Mouse (Mus musculus) liver, embryonic 13.5 days (tissue): ENCODE measurements around the gene Sorcs1. TPM values are rescaled to one million over a fixed set of nuclear protein-coding genes. Genes with fewer than 3 reads are reported as not detected.

Experiments
- ATAC-seq: fragments of 200-750 bp; cut with Nextera tagmentation; 2 replicates; pipeline ENCODE4 v1.8.0; 2017; ENCODE audit warnings: low read depth, mild to moderate bottlenecking, moderate number of reproducible peaks, moderate library complexity
- DNase-seq: peaks from one replicate; pipeline ENCODE4 v3.0.0; 2022
- H3K27ac ChIP-seq: fragments of 300-500 bp; sonication (generic); 2 replicates; pipeline ENCODE4 v1.5.1; 2015; ENCODE audit warnings: moderate library complexity, mild to moderate bottlenecking, inconsistent platforms
- H3K27me3 ChIP-seq: fragments of 300-500 bp; sonication (generic); 2 replicates; pipeline ENCODE4 v1.6.1; 2015; ENCODE audit warnings: mild to moderate bottlenecking, inconsistent platforms
- H3K36me3 ChIP-seq: fragments of 300-500 bp; sonication (generic); 2 replicates; pipeline ENCODE4 v1.6.1; 2015; ENCODE audit warnings: mild to moderate bottlenecking, inconsistent platforms
- H3K4me1 ChIP-seq: fragments of 300-500 bp; sonication (generic); replicated peaks from 2 replicates; pipeline ENCODE4 v1.6.1; 2015; ENCODE audit warnings: inconsistent platforms
- H3K4me2 ChIP-seq: fragments of 300-500 bp; sonication (generic); 2 replicates; pipeline ENCODE4 v1.6.1; 2015; ENCODE audit warnings: inconsistent platforms, mild to moderate bottlenecking, moderate library complexity
- H3K4me3 ChIP-seq: fragments of 300-500 bp; sonication (generic); replicated peaks from 2 replicates; pipeline ENCODE4 v1.5.1; 2015; ENCODE audit warnings: mild to moderate bottlenecking, inconsistent platforms
- H3K9ac ChIP-seq: fragments of 300-500 bp; sonication (generic); 2 replicates; pipeline ENCODE4 v1.6.1; 2015; ENCODE audit warnings: mild to moderate bottlenecking, inconsistent platforms
- H3K9me3 ChIP-seq: fragments of 300-500 bp; sonication (generic); replicated peaks from 2 replicates; pipeline ENCODE4 v1.6.1; 2016; ENCODE audit warnings: inconsistent platforms
- WGBS: fragments of 180-500 bp; shearing (Covaris S2); methylation state at CpG from one replicate; pipeline ENCODE4 v1.1.7; 2015; ENCODE audit not compliant: insufficient replicate concordance; 5-methylcytosine and 5-hydroxymethylcytosine counted together
- polyA plus RNA-seq: library from polyadenylated mRNA; unstranded; fragments of >200 nt; fragmentation: Nextera tagmentation; extraction: Ambion mirVana; gene quantifications from 2 replicates; pipeline ENCODE4 v1.2.1, GENCODE M21; 2015

Gene Sorcs1
- polyA plus RNA-seq, 1 experiment from 2014 or later = 0.30 TPM

GRCm38 (mm10) chr19:50486345-50486744, 192.1 kb downstream of the Sorcs1 start:
- H3K36me3 ChIP-seq = no peaks in the 10 kb centered on the region
- no peak overlapping the region for H3K27ac ChIP-seq
- no peak overlapping the region for H3K4me2 ChIP-seq
- ATAC-seq (no peak), DNase-seq (no peak)
- H3K27me3 ChIP-seq = no peaks in the 10 kb centered on the region
- H3K9me3 ChIP-seq = no peaks in the 10 kb centered on the region
- WGBS = 80% methylated on average over 5 of the region's 5 CpGs
- no peak overlapping the region for H3K9ac ChIP-seq
- H3K4me1 ChIP-seq = no peaks in the 10 kb centered on the region
- H3K4me3 ChIP-seq = no peak overlapping the region

GRCm38 (mm10) chr19:50476774-50477173, 201.7 kb downstream of the Sorcs1 start:
- no peaks in the 10 kb centered on the region for H3K4me1 ChIP-seq
- no peaks in the 10 kb centered on the region for H3K36me3 ChIP-seq
- H3K9ac ChIP-seq = no peak overlapping the region
- peaks cover 4% of the 10 kb centered on the region for H3K9me3 ChIP-seq
- DNase-seq (no peak), ATAC-seq (no peak)
- WGBS = 41% methylated on average over 6 of the region's 6 CpGs
- H3K27ac ChIP-seq = no peak overlapping the region
- H3K4me2 ChIP-seq = no peak overlapping the region
- H3K27me3 ChIP-seq = no peaks in the 10 kb centered on the region
- no peak overlapping the region for H3K4me3 ChIP-seq

DNA sequence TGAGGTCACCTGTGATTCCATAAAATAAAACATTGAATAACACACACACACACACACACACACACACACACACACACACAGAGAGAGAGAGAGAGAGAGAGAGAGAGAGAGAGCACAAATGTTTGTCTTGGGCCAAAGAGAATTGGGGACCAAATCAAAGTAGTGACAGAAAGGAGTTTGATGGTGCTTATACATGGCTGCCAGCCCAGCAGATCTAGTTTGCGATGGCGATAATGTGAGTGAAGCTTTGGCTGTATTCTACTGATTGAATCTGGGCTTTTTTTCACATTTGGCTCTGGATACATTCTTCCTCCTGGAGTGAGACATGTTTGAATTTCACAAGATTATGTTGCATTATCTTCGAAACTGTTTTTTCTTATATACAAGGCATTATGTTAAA, 209.9 kb downstream of the Sorcs1 start:
- 69% methylated on average over 3 of the region's 3 CpGs for WGBS
- H3K36me3 ChIP-seq = no peaks in the 10 kb centered on the region

GRCm38 (mm10) chr19:50464811-50465210, 213.6 kb downstream of the Sorcs1 start:
- no peak overlapping the region for H3K4me3 ChIP-seq
- no peak overlapping the region for H3K27ac ChIP-seq
- WGBS = 64% methylated on average over 6 of the region's 6 CpGs
- no peak for ATAC-seq
- H3K4me1 ChIP-seq = no peaks in the 10 kb centered on the region
- no peaks in the 10 kb centered on the region for H3K27me3 ChIP-seq
- no peaks in the 10 kb centered on the region for H3K36me3 ChIP-seq
- no peak overlapping the region for H3K4me2 ChIP-seq
- H3K9me3 ChIP-seq = no peaks in the 10 kb centered on the region
- DNase-seq = no peak
- H3K9ac ChIP-seq = no peak overlapping the region

More for the DNA sequence above, 209.9 kb downstream of the Sorcs1 start:
- no peak for ATAC-seq
- no peak overlapping the region for H3K27ac ChIP-seq
- H3K27me3 ChIP-seq = no peaks in the 10 kb centered on the region
- no peaks in the 10 kb centered on the region for H3K9me3 ChIP-seq
- no peak overlapping the region for H3K4me2 ChIP-seq
- H3K9ac ChIP-seq = no peak overlapping the region
- no peaks in the 10 kb centered on the region for H3K4me1 ChIP-seq
- H3K4me3 ChIP-seq = no peak overlapping the region
- DNase-seq = no peak

DNA sequence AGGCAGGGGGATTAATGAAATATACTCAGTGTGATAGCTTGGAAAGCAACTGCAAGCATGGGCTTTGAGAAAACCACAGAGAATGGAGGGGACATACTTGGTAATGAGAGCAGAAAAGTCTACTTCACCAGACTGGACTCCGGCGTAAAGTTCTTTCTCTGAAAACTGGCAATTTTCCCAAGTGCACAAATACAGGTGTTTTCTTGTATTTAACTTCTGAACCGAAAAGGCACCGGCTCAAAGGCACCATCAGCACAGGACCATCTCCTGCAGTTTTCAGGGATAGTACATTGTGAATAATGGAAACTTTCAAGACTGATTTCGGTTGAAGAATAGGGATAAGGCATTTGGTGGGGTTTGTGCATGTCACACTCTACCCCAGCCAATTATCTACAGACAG, 219.9 kb downstream of the Sorcs1 start:
- Histone ChIP-seq H3K36me3 (no peaks in the 10 kb centered on the region), H3K27ac (no peak overlapping the region), H3K9ac (no peak overlapping the region), H3K4me3 (no peak overlapping the region), H3K4me2 (no peak overlapping the region), H3K9me3 (no peaks in the 10 kb centered on the region), H3K27me3 (no peaks in the 10 kb centered on the region), H3K4me1 (no peaks in the 10 kb centered on the region)
- WGBS = 81% methylated on average over 5 of the region's 5 CpGs
- no peak for ATAC-seq
- no peak for DNase-seq

DNA sequence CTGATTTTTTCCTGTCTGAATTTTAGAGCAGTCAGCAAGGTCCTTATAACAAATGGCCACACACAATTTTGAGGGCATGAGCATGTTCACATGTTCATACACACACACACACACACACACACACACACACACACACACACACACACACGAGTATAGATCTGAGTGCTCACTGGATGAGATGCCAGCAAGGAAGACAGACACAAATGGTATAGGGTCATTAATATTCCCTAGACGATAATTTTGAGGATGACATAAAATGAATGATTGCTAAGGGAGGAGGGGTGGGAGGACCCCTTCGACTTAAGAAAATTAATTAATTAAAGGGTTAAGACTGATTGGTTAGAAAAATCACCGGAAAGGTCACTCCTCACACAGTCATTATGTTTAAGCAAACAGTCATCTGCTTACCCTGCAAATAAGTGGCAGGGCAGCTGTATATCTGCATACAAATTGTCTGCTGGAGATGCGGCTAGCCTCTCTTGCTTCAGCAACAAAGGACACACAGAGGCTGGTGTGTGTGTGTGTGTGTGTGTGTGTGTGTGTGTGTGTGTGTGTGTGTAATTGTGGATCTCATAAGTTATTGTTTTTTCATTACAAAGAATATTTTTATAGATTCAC, 221.1 kb downstream of the Sorcs1 start:
- Histone ChIP-seq H3K27me3 (no peaks in the 10 kb centered on the region), H3K9me3 (no peaks in the 10 kb centered on the region), H3K4me1 (no peaks in the 10 kb centered on the region), H3K4me3 (no peak overlapping the region), H3K36me3 (no peaks in the 10 kb centered on the region), H3K4me2 (no peak overlapping the region), H3K9ac (no peak overlapping the region), H3K27ac (no peak overlapping the region)
- WGBS = 55% methylated on average over 5 of the region's 5 CpGs
- DNase-seq (no peak), ATAC-seq (no peak)

DNA sequence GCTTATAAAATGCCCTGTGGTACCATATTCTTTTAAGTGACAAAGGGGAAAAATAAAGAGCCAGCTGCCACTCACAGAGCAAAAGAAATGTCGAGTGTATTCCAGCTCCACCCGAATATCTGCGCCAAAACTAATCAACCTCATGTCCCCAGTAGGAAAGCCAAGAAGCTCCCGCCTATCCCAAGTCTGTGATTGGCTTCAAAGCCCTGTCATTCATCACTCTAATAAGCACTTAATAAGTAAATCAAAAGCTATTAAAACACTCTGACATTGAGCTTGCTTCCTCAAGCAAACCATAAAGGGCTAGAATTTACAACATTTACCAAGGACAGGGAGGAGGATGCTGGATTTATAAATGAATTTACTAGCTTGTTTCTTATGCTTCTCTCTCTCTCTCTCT, 237.3 kb downstream of the Sorcs1 start:
- Histone ChIP-seq H3K4me3 (no peak overlapping the region), H3K4me2 (no peak overlapping the region), H3K36me3 (no peaks in the 10 kb centered on the region), H3K9ac (no peak overlapping the region), H3K4me1 (no peaks in the 10 kb centered on the region), H3K27ac (no peak overlapping the region), H3K9me3 (no peaks in the 10 kb centered on the region), H3K27me3 (no peaks in the 10 kb centered on the region)
- DNase-seq (no peak), ATAC-seq (no peak)
- WGBS = 34% methylated on average over 4 of the region's 4 CpGs

DNA sequence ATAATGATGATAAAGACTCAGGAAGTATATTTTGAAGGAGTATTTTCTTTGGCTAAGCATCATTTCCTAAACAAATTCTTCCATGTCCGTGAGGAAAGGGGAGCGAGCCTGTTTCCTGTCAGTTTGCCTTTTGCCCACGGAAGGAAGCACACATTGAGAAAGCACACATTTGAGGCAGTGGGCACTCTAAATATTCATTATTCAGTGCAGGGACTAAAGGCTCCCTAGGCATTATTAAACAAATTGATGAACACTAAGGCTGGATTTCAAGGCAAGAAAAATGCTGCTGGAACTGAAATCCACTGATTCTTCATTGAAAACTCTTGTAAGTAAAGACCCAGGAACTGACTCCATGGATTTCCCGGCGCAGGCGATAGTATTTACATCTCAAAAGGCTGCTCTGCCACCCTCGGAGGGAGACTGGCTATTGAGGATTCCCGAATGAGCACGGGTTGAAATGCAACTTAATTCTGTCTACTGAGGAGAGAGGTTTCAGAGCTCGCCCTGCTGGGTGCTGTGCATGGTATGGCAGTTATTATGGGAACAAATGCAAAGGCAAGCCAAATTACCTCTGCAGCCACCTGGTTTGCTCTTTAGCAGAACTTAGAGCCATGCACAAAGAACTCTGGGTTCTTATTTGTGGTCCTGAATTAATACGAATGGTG, 238.1 kb downstream of the Sorcs1 start:
- H3K4me3 ChIP-seq = no peak overlapping the region
- no peaks in the 10 kb centered on the region for H3K36me3 ChIP-seq
- H3K27me3 ChIP-seq = no peaks in the 10 kb centered on the region
- DNase-seq = no peak
- H3K4me1 ChIP-seq = no peaks in the 10 kb centered on the region
- H3K9me3 ChIP-seq = no peaks in the 10 kb centered on the region
- WGBS = 6% methylated on average over 11 of the region's 11 CpGs
- no peak for ATAC-seq
- H3K27ac ChIP-seq = no peak overlapping the region
- no peak overlapping the region for H3K4me2 ChIP-seq
- no peak overlapping the region for H3K9ac ChIP-seq

GRCm38 (mm10) chr19:50439464-50439881, 239.0 kb downstream of the Sorcs1 start:
- no peaks in the 10 kb centered on the region for H3K9me3 ChIP-seq
- no peak overlapping the region for H3K4me3 ChIP-seq
- ATAC-seq (no peak), DNase-seq (no peak)
- H3K36me3 ChIP-seq = no peaks in the 10 kb centered on the region
- no peak overlapping the region for H3K4me2 ChIP-seq
- H3K9ac ChIP-seq = no peak overlapping the region
- H3K27ac ChIP-seq = no peak overlapping the region
- 33% methylated on average over 3 of the region's 3 CpGs for WGBS
- no peaks in the 10 kb centered on the region for H3K27me3 ChIP-seq
- no peaks in the 10 kb centered on the region for H3K4me1 ChIP-seq

- H3K9me3 ChIP-seq = no peaks in the 10 kb centered on the region
Measured at GRCm38 (mm10) chr19:50422928-50423327, 255.5 kb downstream of the Sorcs1 start.

GRCm38 (mm10) chr19:50418962-50419720, 259.3 kb downstream of the Sorcs1 start:
- DNase-seq (no peak), ATAC-seq (no peak)
- Histone ChIP-seq H3K4me3 (no peak overlapping the region), H3K9me3 (no peaks in the 10 kb centered on the region), H3K9ac (no peak overlapping the region), H3K4me1 (no peaks in the 10 kb centered on the region), H3K4me2 (no peak overlapping the region), H3K36me3 (no peaks in the 10 kb centered on the region), H3K27me3 (no peaks in the 10 kb centered on the region), H3K27ac (no peak overlapping the region)
- WGBS = 48% methylated on average over 14 of the region's 14 CpGs

More at GRCm38 (mm10) chr19:50422928-50423327, 255.5 kb downstream of the Sorcs1 start:
- H3K9ac ChIP-seq = no peak overlapping the region
- no peaks in the 10 kb centered on the region for H3K4me1 ChIP-seq
- H3K4me3 ChIP-seq = no peak overlapping the region
- no peak overlapping the region for H3K4me2 ChIP-seq
- DNase-seq = no peak
- no peak overlapping the region for H3K27ac ChIP-seq
- H3K27me3 ChIP-seq = no peaks in the 10 kb centered on the region
- H3K36me3 ChIP-seq = no peaks in the 10 kb centered on the region
- WGBS = 40% methylated on average over 1 of the region's 1 CpGs
- ATAC-seq = no peak
